Mouse (Mus musculus): Measurements from ENCODE around the gene Ppme1. TPM values are rescaled to one million over a fixed set of nuclear protein-coding genes. Genes with fewer than 3 reads are reported as not detected.

Gene Ppme1
- polyA plus RNA-seq, 2 experiments from 2014 or later, result 21.7 to 27.2 TPM

Other genes starting within 250 kb of the Ppme1 start
- gene Lipt2, start 213.0 kb downstream of the Ppme1 start, polyA plus RNA-seq (2017; shearing (Covaris generic)), result under 1 TPM in 1 of 2 experiments, not detected in 1; 0.56 TPM
- gene Kcne3, start 195.8 kb downstream of the Ppme1 start, polyA plus RNA-seq (2017; shearing (Covaris generic)), result not detected
- 1 to 10 TPM; 3.7 to 3.8 TPM for gene Pgm2l1, start 144.9 kb downstream of the Ppme1 start, polyA plus RNA-seq (2017; shearing (Covaris generic))
- gene P4ha3, start 86.8 kb downstream of the Ppme1 start, polyA plus RNA-seq (2017; shearing (Covaris generic)), result under 1 TPM in 1 of 2 experiments, not detected in 1; 0.26 TPM
- gene C2cd3, start 74 bp downstream of the Ppme1 start, polyA plus RNA-seq (2017; shearing (Covaris generic)), result 10 to 100 TPM; 29.3 to 30.8 TPM
- not detected for gene Ucp3, start 100.7 kb upstream of the Ppme1 start, polyA plus RNA-seq (2017; shearing (Covaris generic))
- gene Ucp2, start 121.0 kb upstream of the Ppme1 start, polyA plus RNA-seq (2017; shearing (Covaris generic)), result 1,000 to 10,000 TPM; 1,097 to 1,340 TPM
- gene Dnajb13, start 142.7 kb upstream of the Ppme1 start, polyA plus RNA-seq (2017; shearing (Covaris generic)), result 10 to 100 TPM; 10.4 to 17.4 TPM
- gene Coa4, start 164.8 kb upstream of the Ppme1 start, polyA plus RNA-seq (2017; shearing (Covaris generic)), result 10 to 100 TPM; 21.2 to 22.6 TPM
- gene Rab6a, start 235.1 kb upstream of the Ppme1 start, polyA plus RNA-seq (2017; shearing (Covaris generic)), result 10 to 100 TPM in 1 of 2 experiments, 1 to 10 TPM in 1; 8.7 to 12.6 TPM
- 10 to 100 TPM; 60.1 to 76.0 TPM for gene Mrpl48, start 236.0 kb upstream of the Ppme1 start, polyA plus RNA-seq (2017; shearing (Covaris generic))